Mouse (Mus musculus) stomach, embryonic 16.5 days (tissue): ENCODE results near the gene Daxx. TPM values are rescaled to one million over a fixed set of nuclear protein-coding genes. Genes with fewer than 3 reads are reported as not detected.

ENCODE experiments used
- ATAC-seq: fragments of 200-750 bp; cut with Nextera tagmentation; 2 replicates; pipeline ENCODE4 v1.8.0; 2017; ENCODE audit warnings: moderate number of reproducible peaks, moderate TSS enrichment; ENCODE audit not compliant: insufficient read depth, low FRiP score
- H3K27ac ChIP-seq: fragments of 300-500 bp; sonication (generic); 2 replicates; pipeline ENCODE4 v1.5.1; 2014; ENCODE audit warnings: low read length
- H3K27me3 ChIP-seq: fragments of 300-500 bp; sonication (generic); 2 replicates; pipeline ENCODE4 v1.6.1; 2014; ENCODE audit warnings: low read length, control low read depth, mixed read lengths; ENCODE audit not compliant: control insufficient read depth, insufficient read depth
- H3K36me3 ChIP-seq: fragments of 300-500 bp; sonication (generic); 2 replicates; pipeline ENCODE4 v1.6.1; 2014; ENCODE audit warnings: low read length; ENCODE audit not compliant: control insufficient read depth, insufficient read depth
- H3K4me1 ChIP-seq: fragments of 300-500 bp; sonication (generic); 2 replicates; pipeline ENCODE4 v1.6.1; 2014; ENCODE audit warnings: low read length, control low read depth, mixed read lengths; ENCODE audit not compliant: control insufficient read depth, insufficient read depth
- H3K4me2 ChIP-seq: fragments of 300-500 bp; sonication (generic); 2 replicates; pipeline ENCODE4 v1.6.1; 2014; ENCODE audit warnings: low read depth, low read length, mixed read lengths
- H3K4me3 ChIP-seq: fragments of 300-500 bp; sonication (generic); replicated peaks from 2 replicates; pipeline ENCODE4 v1.5.1; 2014; ENCODE audit warnings: mild to moderate bottlenecking, low read length
- H3K9ac ChIP-seq: fragments of 300-500 bp; sonication (generic); 2 replicates; pipeline ENCODE4 v1.6.1; 2014; ENCODE audit warnings: low read length
- H3K9me3 ChIP-seq: fragments of 300-500 bp; sonication (generic); replicated peaks from 2 replicates; pipeline ENCODE4 v1.6.1; 2016; ENCODE audit warnings: low read length, control low read depth; ENCODE audit not compliant: control insufficient read depth
- WGBS: fragments of 180-500 bp; shearing (Covaris S2); extraction: QIAGEN DNeasy Blood & Tissue Kit; methylation state at CpG from one replicate; pipeline ENCODE4 v1.1.7; 2014; 5-methylcytosine and 5-hydroxymethylcytosine counted together
- polyA plus RNA-seq: library from polyadenylated mRNA; unstranded; fragments of >200 nt; fragmentation: Nextera tagmentation; extraction: Ambion mirVana; gene quantifications from 2 replicates; pipeline ENCODE4 v1.2.1, GENCODE M21; 2015

The Daxx gene
- polyA plus RNA-seq, 1 experiment from 2014 or later = 44.4 TPM

GRCm38 (mm10) chr17:33932448-33932847, 23.2 kb downstream of the Daxx start:
- Histone ChIP-seq H3K4me2 (no peak overlapping the region), H3K4me3 (no peak overlapping the region), H3K27me3 (no peaks in the 10 kb centered on the region), H3K9ac (no peak overlapping the region), H3K27ac (no peak overlapping the region), H3K36me3 (0 out of 2 replicates have a peak, but pooled peaks cover 8% of the 10 kb centered on the region), H3K9me3 (no peaks in the 10 kb centered on the region), H3K4me1 (peaks cover 19% of the 10 kb centered on the region)
- WGBS = 85% methylated on average over 14 of the region's 14 CpGs
- no peak for ATAC-seq

GRCm38 (mm10) chr17:33932970-33933369, 23.8 kb downstream of the Daxx start:
- ATAC-seq = no peak
- H3K9me3 ChIP-seq = no peaks in the 10 kb centered on the region
- no peaks in the 10 kb centered on the region for H3K27me3 ChIP-seq
- H3K4me3 ChIP-seq = no peak overlapping the region
- no peak overlapping the region for H3K4me2 ChIP-seq
- no peak overlapping the region for H3K27ac ChIP-seq
- H3K36me3 ChIP-seq = 0 out of 2 replicates have a peak, but pooled peaks cover 8% of the 10 kb centered on the region
- H3K9ac ChIP-seq = no peak overlapping the region
- 91% methylated on average over 15 of the region's 15 CpGs for WGBS
- peaks cover 17% of the 10 kb centered on the region for H3K4me1 ChIP-seq

- 82% methylated on average over 21 of the region's 21 CpGs for WGBS
- no peak overlapping the region for H3K27ac ChIP-seq
- 0 out of 2 replicates have a peak, but pooled peaks cover 8% of the 10 kb centered on the region for H3K36me3 ChIP-seq
- no peak overlapping the region for H3K9ac ChIP-seq
- no peaks in the 10 kb centered on the region for H3K27me3 ChIP-seq
- H3K9me3 ChIP-seq = no peaks in the 10 kb centered on the region
- H3K4me3 ChIP-seq = no peak overlapping the region
- H3K4me1 ChIP-seq = peaks cover 19% of the 10 kb centered on the region
- no peak overlapping the region for H3K4me2 ChIP-seq
- ATAC-seq = no peak
Observed at GRCm38 (mm10) chr17:33935422-33936055, 26.3 kb downstream of the Daxx start.

GRCm38 (mm10) chr17:33936993-33937392, 27.8 kb downstream of the Daxx start:
- no peak overlapping the region for H3K9ac ChIP-seq
- 0 out of 2 replicates have a peak, but pooled peaks cover 8% of the 10 kb centered on the region for H3K36me3 ChIP-seq
- H3K4me2 ChIP-seq = no peak overlapping the region
- no peak overlapping the region for H3K4me3 ChIP-seq
- 81% methylated on average over 15 of the region's 15 CpGs for WGBS
- H3K27me3 ChIP-seq = no peaks in the 10 kb centered on the region
- no peak for ATAC-seq
- no peak overlapping the region for H3K27ac ChIP-seq
- peaks cover 16% of the 10 kb centered on the region for H3K4me1 ChIP-seq
- no peaks in the 10 kb centered on the region for H3K9me3 ChIP-seq

GRCm38 (mm10) chr17:33938783-33939182, 29.6 kb downstream of the Daxx start:
- H3K4me1 ChIP-seq = peaks cover 16% of the 10 kb centered on the region
- 76% methylated on average over 11 of the region's 11 CpGs for WGBS
- no peak overlapping the region for H3K27ac ChIP-seq
- peaks cover 12% of the 10 kb centered on the region; the same call in 1 of the 2 replicates for H3K36me3 ChIP-seq
- no peak for ATAC-seq
- H3K9ac ChIP-seq = no peak overlapping the region
- H3K9me3 ChIP-seq = no peaks in the 10 kb centered on the region
- no peaks in the 10 kb centered on the region for H3K27me3 ChIP-seq
- no peak overlapping the region for H3K4me2 ChIP-seq
- H3K4me3 ChIP-seq = no peak overlapping the region

GRCm38 (mm10) chr17:33940206-33940805, 31.1 kb downstream of the Daxx start, which contains the start of the genes Pfdn6 and Wdr46:
Pfdn6 (minus strand) TSS chr17:33940343.
Wdr46 (plus strand) TSS chr17:33940660.
- Histone ChIP-seq H3K27ac (peak within 1 kb of the TSS; percentile 50; the same call in 1 of the 2 replicates), H3K36me3 (peaks cover 12% of the 10 kb centered on the region; the same call in 1 of the 2 replicates)

GRCm38 (mm10) chr17:33940981-33941380, 31.8 kb downstream of the Daxx start:
- Histone ChIP-seq H3K4me3 (peak overlapping the region; percentile 94), H3K4me1 (peaks cover 16% of the 10 kb centered on the region), H3K36me3 (peaks cover 5% of the 10 kb centered on the region; the same call in 1 of the 2 replicates), H3K27me3 (no peaks in the 10 kb centered on the region), H3K4me2 (peak overlapping the region; percentile 95), H3K9ac (peak overlapping the region; percentile 92), H3K27ac (no peak overlapping the region), H3K9me3 (no peaks in the 10 kb centered on the region)
- no peak for ATAC-seq
- WGBS = 1% methylated on average over 26 of the region's 26 CpGs

More at GRCm38 (mm10) chr17:33940206-33940805, 31.1 kb downstream of the Daxx start, which contains the start of the genes Pfdn6 and Wdr46:
- H3K4me1 ChIP-seq = peaks cover 16% of the 10 kb centered on the region
- H3K4me3 ChIP-seq = peak within 1 kb of the TSS; percentile 94
- WGBS = under 1% methylated on average over 36 of the region's 36 CpGs
- peak within 1 kb of the TSS; percentile 92 for H3K9ac ChIP-seq
- no peaks in the 10 kb centered on the region for H3K9me3 ChIP-seq
- H3K27me3 ChIP-seq = no peaks in the 10 kb centered on the region
- H3K4me2 ChIP-seq = peak within 1 kb of the TSS; percentile 95
- ATAC-seq = peak; percentile 88

- no peaks in the 10 kb centered on the region for H3K27me3 ChIP-seq
- H3K27ac ChIP-seq = no peak overlapping the region
- ATAC-seq = no peak
- peaks cover 16% of the 10 kb centered on the region for H3K4me1 ChIP-seq
- peak overlapping the region; percentile 92 for H3K9ac ChIP-seq
- 51% methylated on average over 19 of the region's 19 CpGs for WGBS
- H3K4me3 ChIP-seq = peak overlapping the region; percentile 94
- no peaks in the 10 kb centered on the region for H3K9me3 ChIP-seq
- peaks cover 4% of the 10 kb centered on the region; the same call in 1 of the 2 replicates for H3K36me3 ChIP-seq
- peak overlapping the region; percentile 95 for H3K4me2 ChIP-seq
Observed at GRCm38 (mm10) chr17:33941381-33941780, 32.2 kb downstream of the Daxx start.

GRCm38 (mm10) chr17:33943454-33943853, 34.2 kb downstream of the Daxx start:
- ATAC-seq = no peak
- H3K4me1 ChIP-seq = peaks cover 16% of the 10 kb centered on the region
- H3K4me3 ChIP-seq = no peak overlapping the region
- 93% methylated on average over 15 of the region's 15 CpGs for WGBS
- no peak overlapping the region for H3K27ac ChIP-seq
- no peak overlapping the region for H3K9ac ChIP-seq
- H3K9me3 ChIP-seq = no peaks in the 10 kb centered on the region
- H3K36me3 ChIP-seq = peaks cover 4% of the 10 kb centered on the region; the same call in 1 of the 2 replicates
- no peak overlapping the region for H3K4me2 ChIP-seq
- H3K27me3 ChIP-seq = no peaks in the 10 kb centered on the region
